Mouse (Mus musculus) liver, adult 2 months (tissue): ENCODE measurements around the gene Sp2. TPM values are rescaled to one million over a fixed set of nuclear protein-coding genes. Genes with fewer than 3 reads are reported as not detected.

Source experiments
- DNase-seq: peaks from one replicate; pipeline ENCODE4 v3.0.0-alpha.2; 2011; ENCODE audit warnings: low read depth, low spot score; ENCODE audit errors: extremely low read depth
- H3K27ac ChIP-seq: fragments of 200-500 bp; replicated peaks from 2 replicates; pipeline ENCODE4 v1.5.1; 2012; ENCODE audit warnings: low read depth, mild to moderate bottlenecking, control low read depth, inconsistent platforms, low read length; ENCODE audit not compliant: insufficient read depth
- H3K27me3 ChIP-seq: fragments of 200-500 bp; 2 replicates; pipeline ENCODE4 v1.6.1; 2012; ENCODE audit warnings: mild to moderate bottlenecking, moderate library complexity, low read length, inconsistent platforms; ENCODE audit not compliant: control insufficient read depth, insufficient read depth
- H3K36me3 ChIP-seq: fragments of 200-500 bp; 2 replicates; pipeline ENCODE4 v1.6.1; 2012; ENCODE audit warnings: low read length, inconsistent platforms; ENCODE audit not compliant: control insufficient read depth, insufficient read depth
- H3K4me1 ChIP-seq: fragments of 200-500 bp; 2 replicates; pipeline ENCODE4 v1.6.1; 2011; ENCODE audit warnings: low read length; ENCODE audit not compliant: control insufficient read depth, insufficient read depth
- H3K4me3 ChIP-seq: fragments of 200-500 bp; 2 replicates; pipeline ENCODE4 v1.5.1; 2011; ENCODE audit warnings: low read depth, mild to moderate bottlenecking, control low read depth, low read length, moderate library complexity; ENCODE audit not compliant: insufficient read depth
- H3K79me2 ChIP-seq: fragments of 200-500 bp; 2 replicates; pipeline ENCODE4 v1.6.1; 2012; ENCODE audit warnings: inconsistent platforms, mild to moderate bottlenecking, low read length, moderate library complexity; ENCODE audit not compliant: control insufficient read depth, insufficient read depth
- H3K9ac ChIP-seq: fragments of 200-500 bp; 2 replicates; pipeline ENCODE4 v1.6.1; 2012; ENCODE audit warnings: low read depth, mild to moderate bottlenecking, control low read depth, inconsistent platforms, low read length
- CTCF ChIP-seq: fragments of 200-500 bp; IDR thresholded peaks from 2 replicates; pipeline ENCODE4 v1.5.1; 2011; ENCODE audit warnings: low read depth, low read length, control low read depth
- POLR2A ChIP-seq: fragments of 200-500 bp; IDR thresholded peaks from 2 replicates; pipeline ENCODE4 v1.6.1; 2011; ENCODE audit warnings: low read length, control low read depth; ENCODE audit not compliant: insufficient read depth; ENCODE audit errors: extremely low read depth
- WGBS: fragments of 180-500 bp; shearing (Covaris S2); methylation state at CpG from one replicate; pipeline ENCODE4 v1.1.7; 2018; 5-methylcytosine and 5-hydroxymethylcytosine counted together
- polyA plus RNA-seq: library from polyadenylated mRNA; depleted of rRNA; stranded (reverse); fragments of >200 nt; gene quantifications from 2 replicates; pipeline ENCODE4 v1.2.3, GENCODE M21; 2012
- total RNA-seq: library from RNA; depleted of rRNA; stranded (reverse); fragments of >200 nt; gene quantifications from 2 replicates; pipeline ENCODE4 v1.2.3, GENCODE M21; 2014

Gene Sp2
- total and polyA plus RNA-seq, 2 experiments = 0.28 to 3.8 TPM

GRCm38 (mm10) chr11:96944844-96945580 is 37.7 kb downstream of the Sp2 start:
- Histone ChIP-seq H3K4me3 (no peak overlapping the region), H3K79me2 (no peaks in the 10 kb centered on the region), H3K36me3 (peaks cover 7% of the 10 kb centered on the region; the same call in 1 of the 2 replicates), H3K27ac (no peak overlapping the region), H3K27me3 (no peaks in the 10 kb centered on the region), H3K4me1 (peaks cover 12% of the 10 kb centered on the region), H3K9ac (no peak overlapping the region)
- 74% methylated on average over 14 of the region's 14 CpGs for WGBS
- TF ChIP-seq POLR2A (no peak), CTCF (no peak)
- no peak for DNase-seq

- Histone ChIP-seq H3K4me3 (peak within 1 kb of the TSS; percentile 62), H3K4me1 (peaks cover 24% of the 10 kb centered on the region), H3K79me2 (no peaks in the 10 kb centered on the region), H3K27ac (peak within 1 kb of the TSS; percentile 98), H3K9ac (peak within 1 kb of the TSS; percentile 96), H3K36me3 (peaks cover 17% of the 10 kb centered on the region), H3K27me3 (no peaks in the 10 kb centered on the region)
- under 1% methylated on average over 29 of the region's 29 CpGs for WGBS
- peak; percentile 100 for DNase-seq
- no peak for TF ChIP-seq CTCF
- peak; percentile 80 for TF ChIP-seq POLR2A
These were observed 38.9 kb downstream of the Sp2 start, which contains the start of gene Pnpo for GRCm38 (mm10) chr11:96943746-96944304. TSS of gene Pnpo (minus strand) at chr11:96943986.

GRCm38 (mm10) chr11:96941989-96942590 is 40.7 kb downstream of the Sp2 start:
- Histone ChIP-seq H3K4me1 (peaks cover 33% of the 10 kb centered on the region), H3K36me3 (peaks cover 19% of the 10 kb centered on the region), H3K79me2 (no peaks in the 10 kb centered on the region), H3K4me3 (no peak overlapping the region), H3K27ac (0 out of 2 replicates have a peak overlapping the region, but pooled peaks have one; percentile 28), H3K27me3 (no peaks in the 10 kb centered on the region), H3K9ac (no peak overlapping the region)
- WGBS = 49% methylated on average over 6 of the region's 6 CpGs
- DNase-seq = no peak
- TF ChIP-seq POLR2A (no peak), CTCF (no peak)

GRCm38 (mm10) chr11:96940578-96941465 is 41.9 kb downstream of the Sp2 start:
- TF ChIP-seq CTCF (no peak), POLR2A (no peak)
- no peak overlapping the region for H3K9ac ChIP-seq
- H3K4me3 ChIP-seq = no peak overlapping the region
- no peak for DNase-seq
- H3K36me3 ChIP-seq = peaks cover 19% of the 10 kb centered on the region
- 84% methylated on average over 16 of the region's 16 CpGs for WGBS
- H3K27me3 ChIP-seq = no peaks in the 10 kb centered on the region
- H3K4me1 ChIP-seq = peaks cover 38% of the 10 kb centered on the region
- H3K79me2 ChIP-seq = no peaks in the 10 kb centered on the region
- no peak overlapping the region for H3K27ac ChIP-seq

GRCm38 (mm10) chr11:96938426-96938800 is 44.3 kb downstream of the Sp2 start:
- WGBS = 21% methylated on average over 6 of the region's 6 CpGs
- Histone ChIP-seq H3K4me1 (peaks cover 36% of the 10 kb centered on the region), H3K79me2 (no peaks in the 10 kb centered on the region), H3K9ac (peak overlapping the region; percentile 43), H3K4me3 (no peak overlapping the region), H3K36me3 (peaks cover 19% of the 10 kb centered on the region), H3K27ac (peak overlapping the region; percentile 76), H3K27me3 (no peaks in the 10 kb centered on the region)
- DNase-seq = no peak
- TF ChIP-seq POLR2A (no peak), CTCF (no peak)
